In genomic region chr9:101862481-101863065, GRCm38 (mm10) we compare ENCODE assay signal across 8 mouse cellular contexts. TPM values are rescaled to one million over a fixed set of nuclear protein-coding genes. Genes with fewer than 3 reads are reported as not detected.
DNase-seq lines count a peak whose midpoint lies in the region; ATAC-seq lines count a peak whose summit lies in the region.
"Had no signal": no experiment of that assay in that cellular context is flagged by ENCODE, and none has a peak within 500 bp of the region (broad histone marks: within the 10 kb centered on the region; RNA-seq: fewer than 3 reads in every experiment).

No protein-coding gene starts in this region.

- DNase-seq in urinary bladder, postnatal 14 days (ENCODE audit: low spot score): peak; percentile 64
- no peak for DNase-seq in urinary bladder, postnatal 10 days (ENCODE audit: low spot score)
- peak; percentile 45 for DNase-seq in heart, postnatal 4 days
- peak; percentile 48 to 57 for DNase-seq in lung, adult 18-20 months
- peak; percentile 34 for DNase-seq in ovary, postnatal 14 days (ENCODE audit: low spot score)

- no peak overlapping the region for H3K9ac ChIP-seq in forebrain, embryonic 13.5 days

- ATAC-seq in forebrain, embryonic 13.5 days: peak; percentile 82
- ATAC-seq in megakaryocyte progenitor cell, adult 5-6 weeks (replicated peaks; ENCODE audit: poor library complexity): no peak

- WGBS in forebrain, embryonic 13.5 days: 24% methylated on average over 12 of the region's 12 CpGs

- no peaks in the 10 kb centered on the region for H3K9me3 ChIP-seq in forebrain, embryonic 13.5 days (replicated peaks)

- H3K4me3 ChIP-seq in forebrain, embryonic 13.5 days: no peak overlapping the region

- no peaks in the 10 kb centered on the region for H3K36me3 ChIP-seq in forebrain, embryonic 13.5 days (ENCODE audit: poor library complexity, severe bottlenecking)

- no peaks in the 10 kb centered on the region for H3K27me3 ChIP-seq in forebrain, embryonic 13.5 days

- peak overlapping the region; percentile 36 for H3K4me2 ChIP-seq in forebrain, embryonic 13.5 days

- peaks cover 18% of the 10 kb centered on the region for H3K4me1 ChIP-seq in forebrain, embryonic 13.5 days

- peak overlapping the region; percentile 65 for H3K27ac ChIP-seq in forebrain, embryonic 13.5 days

RNA-seq across cellular contexts. Expression of gene 9630041A04Rik, which starts 0.9 kb away (rescaled TPM):
- polyA plus RNA-seq in forebrain, embryonic 13.5 days (2015; fragmentation: Nextera tagmentation; extraction: Ambion mirVana): 0.26 and 0.30 TPM in 2 replicates
- not detected for total RNA-seq in heart, postnatal 4 days (2021)
- total RNA-seq in megakaryocyte progenitor cell, adult 5-6 weeks (2015): not detected in 2 replicates
- total RNA-seq in megakaryocyte progenitor cell, adult 5-6 weeks (2017): not detected in 2 replicates
- total RNA-seq: gastrocnemius, postnatal 4 days had no signal
